Mouse (Mus musculus): ENCODE results near the gene Ficd. TPM values are rescaled to one million over a fixed set of nuclear protein-coding genes. Genes with fewer than 3 reads are reported as not detected.
A peak's percentile ranks its signal among the peaks of the same experiment; 100 is the strongest.
"Not testable (repeated sequence)": the region's sequence is repeated elsewhere in the genome, so short reads cannot be mapped to it uniquely, and the experiment has no call there.

Ficd gene
- polyA plus RNA-seq, 1 experiment from 2014 or later = 3.3 TPM

GRCm38 (mm10) chr5:113768806-113769205 lies 33.2 kb downstream of the Ficd start:
- Histone ChIP-seq H3K4me3 (no peak overlapping the region), H3K4me1 (peaks cover 26% of the 10 kb centered on the region), H3K27me3 (ENCODE audit: low read depth, poor library complexity, severe bottlenecking) (no peaks in the 10 kb centered on the region), H3K27ac (no peak overlapping the region), H3K36me3 (peaks cover 60% of the 10 kb centered on the region), H3K9me3 (replicated peaks) (no peaks in the 10 kb centered on the region)
- DNase-seq (ENCODE audit: low spot score) = no peak
- 92% methylated on average over 8 of the region's 8 CpGs for WGBS

- peaks cover 28% of the 10 kb centered on the region for H3K4me1 ChIP-seq
- WGBS = under 1% methylated on average over 97 of the region's 97 CpGs
- peak overlapping the region; percentile 98 for H3K27ac ChIP-seq
- H3K36me3 ChIP-seq = peaks cover 57% of the 10 kb centered on the region
- no peaks in the 10 kb centered on the region for H3K27me3 ChIP-seq (ENCODE audit: low read depth, poor library complexity, severe bottlenecking)
- DNase-seq (ENCODE audit: low spot score) = peak; percentile 88
- no peaks in the 10 kb centered on the region for H3K9me3 ChIP-seq (replicated peaks)
- peak overlapping the region; percentile 95 for H3K4me3 ChIP-seq
These were observed 35.9 kb downstream of the Ficd start for GRCm38 (mm10) chr5:113771213-113772162.

DNA sequence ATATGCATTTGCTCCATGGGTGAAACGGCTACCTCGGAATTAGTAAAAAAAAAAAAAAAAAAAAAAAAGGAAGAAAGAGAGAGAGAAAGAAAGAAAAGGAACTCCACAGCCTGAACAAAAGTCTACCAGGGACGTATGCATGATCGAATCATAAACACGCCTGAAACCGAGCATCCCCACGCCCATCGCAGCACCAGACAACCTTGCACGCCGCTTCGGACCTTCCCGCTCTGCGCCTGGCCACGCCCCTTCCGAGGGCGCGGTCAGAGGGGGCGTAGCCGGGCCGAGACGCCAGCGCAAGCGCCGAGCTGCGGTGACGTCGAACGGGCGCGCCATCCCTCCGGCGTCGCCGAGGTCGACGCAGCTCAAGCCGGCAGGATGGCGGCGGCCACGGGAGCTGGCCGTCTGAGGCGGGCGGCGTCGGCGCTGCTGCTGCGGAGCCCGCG lies 36.9 kb downstream of the Ficd start, which contains the start of the genes Sart3 and Iscu:
TSS of gene Sart3 (minus strand) at position 61 of the 446 bp plus-strand sequence.
TSS of gene Iscu (plus strand) at position 299 of the 446 bp plus-strand sequence.
- no peaks in the 10 kb centered on the region for H3K27me3 ChIP-seq (ENCODE audit: low read depth, poor library complexity, severe bottlenecking)
- H3K4me3 ChIP-seq = peak within 1 kb of the TSS; percentile 95
- peaks cover 28% of the 10 kb centered on the region for H3K4me1 ChIP-seq
- peak within 1 kb of the TSS; percentile 98 for H3K27ac ChIP-seq
- H3K9me3 ChIP-seq (replicated peaks) = no peaks in the 10 kb centered on the region
- DNase-seq (ENCODE audit: low spot score) = peak; percentile 96
- H3K36me3 ChIP-seq = peaks cover 57% of the 10 kb centered on the region
- under 1% methylated on average over 49 of the region's 49 CpGs for WGBS

GRCm38 (mm10) chr5:113772905-113773519 lies 37.4 kb downstream of the Ficd start:
- WGBS = 1% methylated on average over 38 of the region's 38 CpGs

DNA sequence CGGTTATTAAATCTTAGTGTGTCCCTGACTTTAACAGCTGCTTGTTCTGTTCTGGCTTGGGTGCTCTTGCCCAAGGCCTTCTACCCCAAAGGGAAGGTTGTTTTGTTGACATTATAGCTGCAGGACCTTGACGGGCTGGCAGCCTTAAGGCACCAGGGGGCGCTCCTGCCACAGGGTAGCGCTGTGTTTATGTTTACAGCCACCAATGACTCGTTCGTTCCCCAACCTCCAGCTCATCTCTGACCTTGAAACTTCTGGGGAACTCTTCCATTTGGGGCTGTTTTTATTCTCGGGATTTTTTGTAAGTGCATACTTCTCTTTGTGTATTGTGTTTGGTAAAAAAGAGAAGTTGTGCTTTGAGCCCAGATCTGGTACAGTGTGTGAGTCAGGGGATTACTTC lies 38.1 kb downstream of the Ficd start:
- Histone ChIP-seq H3K36me3 (peaks cover 55% of the 10 kb centered on the region), H3K27me3 (ENCODE audit: low read depth, poor library complexity, severe bottlenecking) (no peaks in the 10 kb centered on the region), H3K4me3 (peak overlapping the region; percentile 95), H3K27ac (no peak overlapping the region), H3K9me3 (replicated peaks) (no peaks in the 10 kb centered on the region), H3K4me1 (peaks cover 28% of the 10 kb centered on the region)
- WGBS = 2% methylated on average over 7 of the region's 7 CpGs
- DNase-seq (ENCODE audit: low spot score) = peak; percentile 94

More at GRCm38 (mm10) chr5:113772905-113773519, 37.4 kb downstream of the Ficd start:
- Histone ChIP-seq H3K36me3 (peaks cover 55% of the 10 kb centered on the region), H3K27ac (peak overlapping the region; percentile 98), H3K4me3 (peak overlapping the region; percentile 95), H3K9me3 (replicated peaks) (no peaks in the 10 kb centered on the region), H3K4me1 (peaks cover 28% of the 10 kb centered on the region), H3K27me3 (ENCODE audit: low read depth, poor library complexity, severe bottlenecking) (no peaks in the 10 kb centered on the region)
- no peak for DNase-seq (ENCODE audit: low spot score)

DNA sequence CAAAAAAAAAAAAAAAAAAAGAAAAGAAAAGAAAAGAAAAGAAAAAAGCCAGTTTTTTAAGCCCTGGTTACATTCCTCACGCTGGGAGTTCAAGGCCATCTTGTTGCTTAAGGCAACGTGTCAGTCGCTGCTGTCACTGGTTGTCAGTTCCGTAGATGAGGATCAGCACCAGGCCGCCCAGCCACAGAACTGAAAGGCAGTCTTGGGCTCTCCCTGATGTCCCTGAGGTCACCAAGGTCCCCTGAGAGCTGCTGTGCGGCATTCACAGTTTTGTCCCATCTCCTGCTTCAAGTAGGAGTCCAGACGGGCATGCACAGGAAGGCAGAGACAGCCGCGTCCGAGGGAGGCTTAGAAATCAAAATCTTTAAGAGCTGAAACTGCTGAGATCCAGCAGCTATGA lies 40.0 kb downstream of the Ficd start:
- 94% methylated on average over 10 of the region's 10 CpGs for WGBS
- Histone ChIP-seq H3K27me3 (ENCODE audit: low read depth, poor library complexity, severe bottlenecking) (no peaks in the 10 kb centered on the region), H3K4me3 (no peak overlapping the region), H3K9me3 (replicated peaks) (no peaks in the 10 kb centered on the region), H3K27ac (no peak overlapping the region), H3K4me1 (peaks cover 11% of the 10 kb centered on the region), H3K36me3 (peaks cover 46% of the 10 kb centered on the region)
- DNase-seq (ENCODE audit: low spot score) = no peak

- H3K27me3 ChIP-seq (ENCODE audit: low read depth, poor library complexity, severe bottlenecking) = no peaks in the 10 kb centered on the region
- H3K4me1 ChIP-seq = peaks cover 18% of the 10 kb centered on the region
- H3K36me3 ChIP-seq = peaks cover 46% of the 10 kb centered on the region
- no peak overlapping the region for H3K4me3 ChIP-seq
- peak overlapping the region; percentile 19; the same call in 1 of the 2 replicates for H3K27ac ChIP-seq
- 93% methylated on average over 15 of the region's 15 CpGs for WGBS
- H3K9me3 ChIP-seq (replicated peaks) = no peaks in the 10 kb centered on the region
- no peak for DNase-seq (ENCODE audit: low spot score)
These were observed 40.7 kb downstream of the Ficd start for GRCm38 (mm10) chr5:113776128-113776895.

GRCm38 (mm10) chr5:113776896-113777226 lies 41.3 kb downstream of the Ficd start:
- DNase-seq (ENCODE audit: low spot score) = no peak
- H3K36me3 ChIP-seq = peaks cover 46% of the 10 kb centered on the region
- H3K4me1 ChIP-seq = peaks cover 23% of the 10 kb centered on the region
- H3K27ac ChIP-seq = peak overlapping the region; percentile 19; the same call in 1 of the 2 replicates
- H3K4me3 ChIP-seq = no peak overlapping the region
- 92% methylated on average over 8 of the region's 8 CpGs for WGBS
- no peaks in the 10 kb centered on the region for H3K9me3 ChIP-seq (replicated peaks)
- no peaks in the 10 kb centered on the region for H3K27me3 ChIP-seq (ENCODE audit: low read depth, poor library complexity, severe bottlenecking)

DNA sequence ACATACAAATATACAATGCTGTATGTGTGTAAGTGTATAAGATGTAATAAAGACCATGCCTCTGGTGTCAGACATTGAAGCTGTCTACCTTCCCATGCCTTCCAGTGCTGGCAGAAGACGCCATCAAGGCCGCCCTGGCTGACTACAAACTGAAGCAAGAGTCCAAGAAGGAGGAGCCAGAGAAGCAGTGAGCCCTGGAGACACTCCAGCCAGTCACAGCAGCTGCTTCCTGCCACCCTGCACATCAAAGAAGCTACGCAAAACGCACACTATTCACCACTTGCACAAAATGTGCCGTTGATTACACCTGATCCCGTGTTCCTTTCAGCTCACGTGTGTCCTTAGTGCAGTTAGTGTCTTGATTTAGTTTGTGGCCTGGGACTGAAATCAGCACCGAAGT lies 42.1 kb downstream of the Ficd start:
- Histone ChIP-seq H3K36me3 (peaks cover 46% of the 10 kb centered on the region), H3K4me1 (peaks cover 27% of the 10 kb centered on the region)
- not testable (repeated sequence) for H3K4me3 ChIP-seq; H3K27ac ChIP-seq; H3K27me3 ChIP-seq (ENCODE audit: low read depth, poor library complexity, severe bottlenecking); DNase-seq (ENCODE audit: low spot score); H3K9me3 ChIP-seq (replicated peaks)
- 87% methylated on average over 8 of the region's 8 CpGs for WGBS

- no peak overlapping the region for H3K4me3 ChIP-seq
- 0 out of 2 replicates have a peak overlapping the region, but pooled peaks have one; percentile 42 for H3K27ac ChIP-seq
- no peaks in the 10 kb centered on the region for H3K9me3 ChIP-seq (replicated peaks)
- no peaks in the 10 kb centered on the region for H3K27me3 ChIP-seq (ENCODE audit: low read depth, poor library complexity, severe bottlenecking)
- H3K4me1 ChIP-seq = peaks cover 35% of the 10 kb centered on the region
- DNase-seq (ENCODE audit: low spot score) = no peak
- H3K36me3 ChIP-seq = peaks cover 42% of the 10 kb centered on the region
- 84% methylated on average over 5 of the region's 5 CpGs for WGBS
These were observed 44.0 kb downstream of the Ficd start for GRCm38 (mm10) chr5:113779569-113779968.

DNA sequence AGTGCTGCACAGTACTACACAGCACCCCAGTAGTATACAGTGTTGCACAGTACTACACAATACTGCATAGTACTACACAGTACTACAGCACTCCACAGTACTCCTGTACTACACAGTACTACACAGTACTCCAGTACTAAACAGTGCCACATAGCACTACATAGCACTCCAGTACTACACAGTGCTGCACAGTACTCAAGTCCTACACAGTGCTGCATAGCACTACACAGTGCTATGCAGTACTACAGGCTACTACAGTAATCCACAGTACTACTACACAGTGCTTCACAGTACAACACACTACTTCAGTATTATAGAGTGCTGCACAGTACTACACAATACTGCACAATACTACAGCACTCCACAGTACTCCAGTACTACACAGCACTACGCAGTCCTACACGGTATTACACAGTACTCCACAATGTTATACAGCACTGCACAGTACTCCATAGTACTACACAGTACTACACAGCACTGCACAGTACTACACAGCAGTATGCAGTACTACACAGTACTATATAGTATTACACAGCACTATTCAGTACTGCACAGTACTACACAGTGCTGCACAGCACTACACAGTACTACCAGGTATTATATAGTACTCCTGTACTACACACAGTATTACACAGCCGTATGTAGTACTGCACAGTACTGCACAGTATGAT lies 44.6 kb downstream of the Ficd start:
- Histone ChIP-seq H3K36me3 (peaks cover 35% of the 10 kb centered on the region), H3K4me3 (no peak overlapping the region), H3K9me3 (replicated peaks) (no peaks in the 10 kb centered on the region), H3K27ac (no peak overlapping the region), H3K27me3 (ENCODE audit: low read depth, poor library complexity, severe bottlenecking) (no peaks in the 10 kb centered on the region), H3K4me1 (peaks cover 39% of the 10 kb centered on the region)
- no peak for DNase-seq (ENCODE audit: low spot score)
- WGBS = 94% methylated on average over 3 of the region's 3 CpGs

DNA sequence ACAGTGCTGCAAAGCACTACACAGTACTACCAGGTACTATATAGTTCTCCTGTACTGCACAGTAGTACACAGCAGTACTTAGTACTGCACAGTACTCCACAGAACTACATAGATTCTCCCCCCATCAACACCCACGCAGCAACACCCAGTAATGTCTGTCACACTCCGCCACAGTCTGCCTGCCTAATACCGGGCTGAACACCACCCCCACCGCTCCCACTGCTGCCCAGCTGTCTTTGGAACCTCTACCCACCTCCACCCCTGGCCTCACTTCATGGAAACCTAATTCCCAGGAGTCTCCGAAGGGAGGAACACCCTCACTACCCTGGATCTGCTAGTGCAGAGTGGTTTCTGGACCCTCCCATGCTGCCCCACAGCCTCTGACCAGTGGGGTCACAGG lies 45.2 kb downstream of the Ficd start:
- H3K9me3 ChIP-seq (replicated peaks) = no peaks in the 10 kb centered on the region
- no peak for DNase-seq (ENCODE audit: low spot score)
- WGBS = 92% methylated on average over 5 of the region's 5 CpGs
- peaks cover 39% of the 10 kb centered on the region for H3K4me1 ChIP-seq
- H3K4me3 ChIP-seq = no peak overlapping the region
- H3K27me3 ChIP-seq (ENCODE audit: low read depth, poor library complexity, severe bottlenecking) = no peaks in the 10 kb centered on the region
- peaks cover 30% of the 10 kb centered on the region for H3K36me3 ChIP-seq
- H3K27ac ChIP-seq = peak overlapping the region; percentile 58; the same call in 1 of the 2 replicates
